18 mouse cellular contexts compared by ENCODE assay signal in the genomic region with DNA sequence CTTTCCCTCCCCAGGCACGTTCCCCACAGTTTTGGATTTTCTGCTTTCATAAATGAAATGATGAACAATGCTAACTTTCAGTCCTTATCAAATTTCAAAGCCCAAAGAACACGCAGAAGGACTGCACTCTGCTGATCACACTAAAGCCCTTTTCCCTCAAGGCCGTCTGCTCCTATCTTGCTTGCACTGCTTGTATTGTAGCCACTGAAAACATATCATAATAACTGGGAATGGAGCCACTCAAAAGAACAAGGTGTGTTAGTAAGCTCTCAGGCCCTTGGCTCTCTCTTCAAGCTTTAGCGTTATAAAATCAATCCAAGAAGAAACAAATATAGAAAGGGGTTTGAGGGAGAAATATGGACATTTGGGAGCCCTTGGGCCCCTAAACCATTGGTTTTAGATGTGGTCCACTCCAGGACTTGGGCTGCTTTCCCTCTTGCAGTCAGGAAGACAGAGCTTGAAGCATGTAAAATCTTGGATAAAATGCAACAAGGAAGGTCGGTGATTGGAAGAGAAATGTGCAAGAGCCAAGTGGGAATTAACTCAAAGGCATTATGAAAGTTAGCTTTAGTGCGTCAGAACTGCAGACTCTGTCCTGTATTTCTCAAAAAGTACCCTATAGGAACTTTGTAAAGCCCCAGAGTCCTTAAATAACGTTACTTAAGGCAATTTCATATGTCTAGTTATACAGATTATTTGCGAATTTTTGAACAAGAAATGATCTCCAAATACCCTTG. TPM values are rescaled to one million over a fixed set of nuclear protein-coding genes. Genes with fewer than 3 reads are reported as not detected.
DNase-seq lines count a peak whose midpoint lies in the region; ATAC-seq lines count a peak whose summit lies in the region.
"Had no signal": no experiment of that assay in that cellular context is flagged by ENCODE, and none has a peak within 500 bp of the region (broad histone marks: within the 10 kb centered on the region; RNA-seq: fewer than 3 reads in every experiment).

No protein-coding gene starts in this region.

- no peaks in the 10 kb centered on the region for H3K9me3 ChIP-seq in kidney, embryonic 15.5 days (replicated peaks)
- H3K9me3 ChIP-seq in kidney, embryonic 16.5 days (ENCODE audit: low read length): no peaks in the 10 kb centered on the region
- H3K9me3 ChIP-seq: forebrain, embryonic 13.5 days had no signal

- no peak overlapping the region for H3K9ac ChIP-seq in kidney, embryonic 15.5 days
- no peak overlapping the region for H3K9ac ChIP-seq in kidney, embryonic 16.5 days (replicated peaks; ENCODE audit: low read length)
- H3K9ac ChIP-seq: forebrain, embryonic 13.5 days; hindbrain, embryonic 14.5 days had no signal

- 0 out of 2 replicates have a peak overlapping the region, but pooled peaks have one; percentile 3 for H3K27ac ChIP-seq in kidney, embryonic 15.5 days
- H3K27ac ChIP-seq in kidney, embryonic 16.5 days (ENCODE audit: low read length): no peak overlapping the region
- H3K27ac ChIP-seq: forebrain, embryonic 13.5 days; hindbrain, embryonic 14.5 days had no signal

- 72% methylated on average over 8 of the region's 8 CpGs for WGBS in kidney, embryonic 15.5 days
- 77% methylated on average over 8 of the region's 8 CpGs for WGBS in kidney, embryonic 16.5 days

- H3K4me1 ChIP-seq in kidney, embryonic 15.5 days: no peaks in the 10 kb centered on the region
- no peaks in the 10 kb centered on the region for H3K4me1 ChIP-seq in kidney, embryonic 16.5 days (ENCODE audit: insufficient read depth, low read length)
- H3K4me1 ChIP-seq: forebrain, embryonic 13.5 days had no signal

- H3K27me3 ChIP-seq in kidney, embryonic 15.5 days: no peaks in the 10 kb centered on the region
- no peaks in the 10 kb centered on the region for H3K27me3 ChIP-seq in kidney, embryonic 16.5 days (ENCODE audit: insufficient read depth, low read length)
- H3K27me3 ChIP-seq: forebrain, embryonic 13.5 days had no signal

- peak; percentile 23 for DNase-seq in adrenal gland, postnatal 10 days
- DNase-seq in adrenal gland, postnatal 25 days: no peak
- DNase-seq in adipocyte (ENCODE audit: low spot score): peak; percentile 47
- DNase-seq in gonadal fat pad, adult 2 months (ENCODE audit: low read depth): peak; percentile 90
- no peak for DNase-seq in c-Kit-positive CD71-positive TER-119-positive erythroid progenitor cells, embryonic 14.5 days (ENCODE audit: low spot score)
- DNase-seq: cerebellum, postnatal 14 days; kidney, postnatal 14 days; lung, adult 2 months; spleen, adult 18-20 months; thymus, adult 18-20 months had no signal

- ATAC-seq in kidney, embryonic 15.5 days (replicated peaks; ENCODE audit: low FRiP score): no peak
- ATAC-seq in kidney, embryonic 16.5 days (ENCODE audit: low FRiP score, low TSS enrichment): no peak
- ATAC-seq in erythroblast, adult 5-6 weeks (replicated peaks; ENCODE audit: low FRiP score, poor library complexity, severe bottlenecking): no peak
- ATAC-seq: activated CD4-positive, CD25-positive, alpha-beta regulatory T cell, adult 4 months; forebrain, embryonic 13.5 days; intestine, postnatal 0 days had no signal

- no peak overlapping the region for H3K4me3 ChIP-seq in kidney, embryonic 15.5 days (replicated peaks)
- no peak overlapping the region for H3K4me3 ChIP-seq in kidney, embryonic 16.5 days (ENCODE audit: low read length)
- H3K4me3 ChIP-seq: forebrain, embryonic 13.5 days had no signal

- H3K36me3 ChIP-seq in kidney, embryonic 15.5 days: no peaks in the 10 kb centered on the region
- H3K36me3 ChIP-seq in kidney, embryonic 16.5 days (ENCODE audit: insufficient read depth, low read length): no peaks in the 10 kb centered on the region

- no peak overlapping the region for H3K4me2 ChIP-seq in kidney, embryonic 15.5 days
- no peak overlapping the region for H3K4me2 ChIP-seq in kidney, embryonic 16.5 days (replicated peaks; ENCODE audit: low read depth, low read length)
- H3K4me2 ChIP-seq: forebrain, embryonic 13.5 days; heart, embryonic 11.5 days; hindbrain, embryonic 14.5 days had no signal

RNA-seq across cellular contexts. Expression of gene Tmem135, which starts 48.3 kb away (rescaled TPM):
- total RNA-seq in adrenal gland, postnatal 10 days (2021): 10 to 100 TPM; 90.8 to 97.3 TPM
- total RNA-seq in adrenal gland, postnatal 25 days (2021): 113 and 135 TPM in 2 replicates
- 33.7 and 34.0 TPM in 2 replicates for polyA plus RNA-seq in kidney, embryonic 15.5 days (2015; fragmentation: Nextera tagmentation; extraction: Ambion mirVana)
- 37.6 and 39.9 TPM in 2 replicates for polyA plus RNA-seq in kidney, embryonic 16.5 days (2015; fragmentation: Nextera tagmentation; extraction: Ambion mirVana)
- 77.8 and 108 TPM in 2 replicates for polyA plus RNA-seq in gonadal fat pad, adult 2 months (2012; rRNA removed)
- 3.1 and 7.7 TPM in 2 replicates for total RNA-seq in erythroblast, adult 5-6 weeks (2015; ENCODE audit: low replicate concordance)
- total RNA-seq in erythroblast, adult 5-6 weeks (2017; ENCODE audit: low replicate concordance): 0.98 and 10.3 TPM in 2 replicates

RNA-seq across cellular contexts. Expression of gene Fzd4, which starts 48.5 kb away (rescaled TPM):
- total RNA-seq in adrenal gland, postnatal 10 days (2021): 10 to 100 TPM; 73.5 to 79.2 TPM
- 28.5 and 36.0 TPM in 2 replicates for total RNA-seq in adrenal gland, postnatal 25 days (2021)
- polyA plus RNA-seq in kidney, embryonic 15.5 days (2015; fragmentation: Nextera tagmentation; extraction: Ambion mirVana): 27.1 and 27.5 TPM in 2 replicates
- 28.1 and 31.0 TPM in 2 replicates for polyA plus RNA-seq in kidney, embryonic 16.5 days (2015; fragmentation: Nextera tagmentation; extraction: Ambion mirVana)
- 52.6 and 80.9 TPM in 2 replicates for polyA plus RNA-seq in gonadal fat pad, adult 2 months (2012; rRNA removed)
- 0.63 TPM in 1 of 2 replicates, not detected in the other for total RNA-seq in erythroblast, adult 5-6 weeks (2015; ENCODE audit: low replicate concordance)
- 0.14 TPM in 1 of 2 replicates, not detected in the other for total RNA-seq in erythroblast, adult 5-6 weeks (2017; ENCODE audit: low replicate concordance)
- polyA plus RNA-seq: activated CD4-positive, CD25-positive, alpha-beta regulatory T cell, adult 4 months had no signal

Comparison
In these comparisons a context has a peak if more than half of its experiments do, and no peak if none do; other contexts are left out.
1. DNase-seq: peak in adrenal gland, postnatal 10 days (single experiment), adipocyte (single experiment) and gonadal fat pad, adult 2 months (single experiment); none in adrenal gland, postnatal 25 days (single experiment) and c-Kit-positive CD71-positive TER-119-positive erythroid progenitor cells, embryonic 14.5 days (single experiment).
2. RNA of gene Tmem135, which starts 48.3 kb away (total RNA-seq): 113 to 135 TPM in adrenal gland, postnatal 25 days and 90.8 to 97.3 TPM in adrenal gland, postnatal 10 days; 0.98 to 10.3 TPM in erythroblast, adult 5-6 weeks; every median in the first group is over 4 times any median in the second.
3. RNA of gene Fzd4, which starts 48.5 kb away (total RNA-seq): 73.5 to 79.2 TPM in adrenal gland, postnatal 10 days and 28.5 to 36.0 TPM in adrenal gland, postnatal 25 days; 0.14 to 0.63 TPM in erythroblast, adult 5-6 weeks; every median in the first group is over 10 times any median in the second.